Mouse (Mus musculus) bone marrow macrophage, adult 2 months (primary cell): ENCODE measurements at regions not wholly inside any gene's neighbourhood (a gene's known extent, or its start where the extent isn't known, plus 50 kb on each side); places are given as distances from the start of the nearest gene placed in this dataset.
A peak's percentile ranks its signal among the peaks of the same experiment; 100 is the strongest.
"Not testable (repeated sequence)": the region's sequence is repeated elsewhere in the genome, so short reads cannot be mapped to it uniquely, and the experiment has no call there.

ENCODE experiments used
- H3K27ac ChIP-seq: 2 replicates; pipeline ENCODE4 v1.5.1; 2012; ENCODE audit warnings: low read depth, low read length; ENCODE audit not compliant: insufficient read depth
- H3K4me1 ChIP-seq: 2 replicates; pipeline ENCODE4 v1.6.1; 2012; ENCODE audit warnings: low read length; ENCODE audit not compliant: control insufficient read depth, insufficient read depth
- H3K4me3 ChIP-seq: 2 replicates; pipeline ENCODE4 v1.5.1; 2012; ENCODE audit warnings: mild to moderate bottlenecking, low read length, moderate library complexity; ENCODE audit not compliant: insufficient read depth
- CTCF ChIP-seq: IDR thresholded peaks from 2 replicates; pipeline ENCODE4 v1.5.1; 2012; ENCODE audit warnings: low read depth, mild to moderate bottlenecking, low read length, moderate library complexity
- POLR2A ChIP-seq: IDR thresholded peaks from 2 replicates; pipeline ENCODE4 v1.6.1; 2012; ENCODE audit warnings: mild to moderate bottlenecking, low read depth, low read length, borderline replicate concordance

DNA sequence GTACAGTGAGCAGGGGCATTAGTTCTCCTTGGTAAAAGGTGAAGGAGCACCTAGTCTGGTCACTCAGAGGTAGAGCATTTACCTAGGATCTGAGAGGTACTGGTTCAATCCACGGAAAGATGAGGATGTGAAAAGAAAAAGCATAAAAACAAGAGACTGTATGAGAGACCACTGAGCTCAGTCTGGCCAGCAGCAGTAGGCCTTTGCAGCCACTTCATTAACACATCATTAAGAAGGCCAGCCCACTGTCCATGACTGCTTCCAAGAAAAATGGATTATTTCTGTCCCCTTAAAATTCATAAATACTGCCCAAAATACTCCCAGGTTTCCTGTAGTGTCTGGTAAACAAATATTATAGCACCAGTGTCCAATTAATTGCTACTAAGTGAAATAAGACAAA lies 499.3 kb upstream of the 4930578C19Rik start:
- Histone ChIP-seq H3K4me1 (no peaks in the 10 kb centered on the region), H3K27ac (no peak overlapping the region), H3K4me3 (no peak overlapping the region)
- TF ChIP-seq POLR2A, result no peak

DNA sequence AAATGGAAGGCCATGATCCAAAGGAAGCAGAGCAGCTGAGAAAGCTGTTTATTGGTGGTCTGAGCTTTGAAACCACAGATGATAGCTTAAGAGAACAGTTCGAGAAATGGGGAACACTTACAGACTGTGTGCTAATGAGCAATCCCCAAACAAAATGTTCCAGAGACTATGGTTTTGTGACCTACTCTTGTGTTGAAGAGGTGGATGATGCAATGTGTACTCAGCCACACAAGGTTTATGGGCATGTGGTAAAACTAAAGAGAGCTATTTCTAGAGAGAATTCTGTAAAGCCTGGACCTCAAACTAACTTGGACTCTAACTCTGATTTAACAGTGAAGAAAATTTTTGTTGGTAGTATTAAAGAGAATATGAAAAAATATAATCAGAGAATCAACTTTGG lies 481.4 kb upstream of the 4930578C19Rik start:
- H3K27ac ChIP-seq, result no peak overlapping the region
- TF ChIP-seq CTCF, result no peak
- no peak for TF ChIP-seq POLR2A

DNA sequence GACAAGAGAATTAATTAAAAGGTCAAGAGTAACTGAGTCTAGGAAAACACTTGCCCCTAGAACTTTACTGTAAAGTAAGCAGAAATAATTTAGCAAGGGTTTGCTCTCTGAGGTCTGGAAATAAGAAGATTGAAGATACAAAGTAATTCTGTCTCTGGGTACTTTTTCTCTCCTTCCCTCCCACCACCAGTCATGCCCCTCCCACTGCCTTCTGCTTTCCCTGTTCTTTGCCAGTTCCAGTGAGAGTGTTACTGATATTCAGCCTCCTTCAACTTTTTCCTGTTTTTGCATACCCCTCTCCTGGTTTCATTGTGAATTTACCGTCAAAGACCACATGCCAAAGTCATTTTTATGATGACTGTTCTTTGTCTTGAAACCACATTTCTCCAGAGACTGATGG lies 472.1 kb upstream of the 4930578C19Rik start:
- TF ChIP-seq POLR2A (no peak), CTCF (no peak)
- no peak overlapping the region for H3K4me3 ChIP-seq
- H3K27ac ChIP-seq, result no peak overlapping the region
- no peaks in the 10 kb centered on the region for H3K4me1 ChIP-seq

More for the DNA sequence above, 481.4 kb upstream of the 4930578C19Rik start:
- Histone ChIP-seq H3K4me1 (no peaks in the 10 kb centered on the region), H3K4me3 (no peak overlapping the region)

DNA sequence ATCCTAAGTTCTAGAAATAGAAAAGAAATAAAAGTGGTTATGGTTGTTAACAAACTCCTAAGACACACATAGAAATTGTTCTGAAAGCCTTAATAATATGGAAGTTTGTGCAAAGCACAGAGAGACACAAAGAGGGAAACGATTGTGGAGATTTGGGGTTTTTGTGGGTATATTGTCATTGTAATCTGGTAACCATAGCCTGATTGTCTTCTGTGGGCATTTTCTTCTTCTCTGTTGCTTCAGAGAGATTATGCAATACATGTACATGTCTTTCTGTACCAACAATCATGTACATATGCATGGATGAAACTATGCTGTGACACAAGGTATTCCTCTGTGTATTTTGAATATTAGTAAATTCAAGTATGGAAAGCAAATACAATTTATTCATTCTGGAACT lies 461.9 kb upstream of the 4930578C19Rik start:
- no peak overlapping the region for H3K4me3 ChIP-seq
- TF ChIP-seq CTCF, result no peak
- no peak for TF ChIP-seq POLR2A
- no peak overlapping the region for H3K27ac ChIP-seq
- no peaks in the 10 kb centered on the region for H3K4me1 ChIP-seq

DNA sequence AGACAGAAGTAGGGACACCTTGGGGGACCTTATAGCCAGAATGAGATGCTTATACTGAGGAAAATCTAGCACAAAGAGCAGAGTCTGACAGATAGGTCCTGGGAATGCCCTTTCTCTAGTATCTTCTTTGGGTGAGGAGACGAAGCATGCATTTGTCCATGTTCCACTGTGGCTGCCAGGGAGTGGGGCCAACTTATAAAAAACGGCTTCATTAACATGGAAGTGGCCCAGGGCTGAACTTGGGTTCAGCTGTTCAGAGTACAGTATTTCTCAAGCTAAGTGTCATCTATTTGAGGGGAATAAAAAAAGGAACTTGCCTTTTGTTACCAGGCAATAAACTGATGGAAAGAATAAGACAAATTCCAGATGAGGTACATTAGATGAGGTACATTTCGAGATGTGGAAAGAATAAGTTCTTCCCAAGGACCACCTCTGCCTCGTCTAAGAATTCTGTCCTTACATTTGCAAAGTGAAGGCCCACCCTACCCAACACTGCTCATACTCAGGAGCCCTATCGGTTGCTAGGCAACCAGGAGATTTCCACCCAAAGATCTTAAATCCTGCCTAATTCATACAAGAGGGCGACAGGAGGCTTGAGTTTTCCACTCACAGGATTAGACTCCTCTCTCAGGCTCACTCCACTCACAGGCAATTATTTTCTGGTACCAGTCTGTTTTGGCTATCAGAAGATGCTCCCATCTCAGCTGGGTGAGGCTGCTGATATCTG lies 460.3 kb upstream of the 4930578C19Rik start:
- Histone ChIP-seq H3K4me3 (no peak overlapping the region), H3K4me1 (no peaks in the 10 kb centered on the region), H3K27ac (no peak overlapping the region)
- TF ChIP-seq POLR2A, result no peak
- no peak for TF ChIP-seq CTCF

DNA sequence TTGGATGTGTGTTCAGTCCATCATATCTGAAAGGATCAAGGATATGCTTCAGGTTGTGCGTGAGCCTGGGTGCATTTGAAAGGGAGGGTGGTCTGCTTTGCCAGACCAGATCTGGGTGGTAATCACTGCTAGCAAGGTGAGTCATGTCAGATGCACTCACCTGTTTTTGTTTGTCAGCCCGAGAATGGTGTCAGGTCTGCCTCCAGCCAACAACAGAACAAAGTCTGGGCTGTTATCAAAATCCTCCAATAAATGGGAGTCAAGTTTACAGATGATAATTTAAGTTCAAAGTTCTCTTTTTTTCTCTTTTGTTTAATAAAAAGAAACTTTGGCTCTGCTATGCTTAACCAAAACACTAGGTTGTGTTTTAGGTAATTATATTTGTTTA lies 421.6 kb upstream of the 4930578C19Rik start:
- Histone ChIP-seq H3K27ac (peak overlapping the region; percentile 91), H3K4me3 (no peak overlapping the region), H3K4me1 (peaks cover 16% of the 10 kb centered on the region)
- TF ChIP-seq POLR2A, result no peak
- no peak for TF ChIP-seq CTCF

DNA sequence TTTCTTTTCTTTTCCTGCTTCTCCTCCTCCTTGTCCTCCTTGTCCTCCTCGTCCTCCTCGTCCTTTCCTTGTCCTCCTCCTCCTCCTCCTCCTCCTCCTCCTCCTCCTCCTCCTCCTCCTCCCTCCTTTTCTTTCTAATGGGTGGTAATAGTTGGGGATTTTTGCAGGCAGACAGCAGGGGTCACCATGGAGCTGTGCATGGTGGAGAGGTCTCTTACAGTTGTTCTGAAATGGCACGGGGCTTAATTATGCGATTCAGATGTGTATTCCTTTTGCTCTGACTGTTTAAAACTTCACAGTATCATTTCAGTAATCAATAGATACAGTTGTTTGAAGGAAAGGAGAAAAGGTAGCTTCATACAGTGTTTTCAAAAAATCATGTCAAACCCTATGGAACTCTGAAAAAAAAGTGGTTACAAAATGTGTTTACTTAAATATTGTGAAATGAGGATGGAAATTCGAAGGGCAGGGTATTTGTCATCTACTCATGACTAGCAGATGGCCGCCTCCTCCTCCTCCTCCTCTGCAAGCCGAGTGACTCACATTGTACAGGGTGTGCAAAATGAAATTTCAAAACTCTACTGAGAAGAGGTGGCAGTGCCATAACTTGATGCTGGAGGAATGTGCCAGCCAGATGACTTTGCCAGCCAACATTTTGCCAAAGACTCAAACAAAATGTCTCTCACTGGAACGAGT lies 421.0 kb upstream of the 4930578C19Rik start:
- H3K27ac ChIP-seq, result peak overlapping the region; percentile 91
- H3K4me3 ChIP-seq, result no peak overlapping the region
- H3K4me1 ChIP-seq, result peaks cover 16% of the 10 kb centered on the region
- TF ChIP-seq POLR2A (no peak), CTCF (no peak)

DNA sequence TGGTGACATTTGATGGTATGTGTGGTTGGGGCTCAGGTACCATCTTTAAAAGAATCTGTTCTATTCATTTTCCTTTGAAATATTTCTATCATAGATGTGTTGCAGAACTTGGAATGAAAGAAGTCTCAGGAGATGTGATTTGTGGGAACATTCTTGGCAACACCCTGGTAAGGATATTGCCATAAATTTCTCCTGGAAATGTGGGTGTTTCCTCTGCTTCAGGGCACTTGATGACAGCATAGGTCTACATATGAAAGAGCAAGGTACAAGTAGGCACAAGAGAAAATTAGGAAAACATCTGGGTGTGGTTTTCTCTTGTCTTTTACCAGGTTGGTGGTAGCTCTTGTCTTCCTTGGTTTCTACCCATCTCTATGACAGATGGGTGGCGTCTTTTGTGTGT lies 414.5 kb upstream of the 4930578C19Rik start:
- no peak overlapping the region for H3K27ac ChIP-seq

DNA sequence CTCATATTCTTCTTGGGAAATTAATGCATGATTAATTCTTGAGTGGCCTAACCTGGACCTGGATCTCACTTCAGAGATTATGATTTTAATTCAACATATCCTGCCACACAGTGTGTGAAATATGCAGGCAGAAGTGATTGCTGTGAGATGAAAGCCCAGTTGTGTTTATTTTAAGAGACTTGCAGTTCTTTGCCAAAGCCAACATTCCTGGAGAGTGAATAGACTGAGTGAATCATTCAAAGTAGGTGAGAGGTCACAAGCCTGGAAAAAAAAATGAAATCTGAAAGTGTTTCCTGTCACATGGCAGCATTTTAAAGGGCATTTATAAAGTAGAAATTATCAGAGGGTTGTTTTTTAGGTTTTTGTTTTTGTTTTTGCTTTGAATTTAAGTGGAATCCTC lies 412.9 kb upstream of the 4930578C19Rik start:
- Histone ChIP-seq H3K4me1 (no peaks in the 10 kb centered on the region), H3K4me3 (no peak overlapping the region), H3K27ac (no peak overlapping the region)
- TF ChIP-seq CTCF, result no peak
- TF ChIP-seq POLR2A, result no peak

More for the DNA sequence above, 414.5 kb upstream of the 4930578C19Rik start:
- peaks cover 9% of the 10 kb centered on the region for H3K4me1 ChIP-seq
- no peak overlapping the region for H3K4me3 ChIP-seq
- TF ChIP-seq CTCF, result no peak
- TF ChIP-seq POLR2A, result no peak

DNA sequence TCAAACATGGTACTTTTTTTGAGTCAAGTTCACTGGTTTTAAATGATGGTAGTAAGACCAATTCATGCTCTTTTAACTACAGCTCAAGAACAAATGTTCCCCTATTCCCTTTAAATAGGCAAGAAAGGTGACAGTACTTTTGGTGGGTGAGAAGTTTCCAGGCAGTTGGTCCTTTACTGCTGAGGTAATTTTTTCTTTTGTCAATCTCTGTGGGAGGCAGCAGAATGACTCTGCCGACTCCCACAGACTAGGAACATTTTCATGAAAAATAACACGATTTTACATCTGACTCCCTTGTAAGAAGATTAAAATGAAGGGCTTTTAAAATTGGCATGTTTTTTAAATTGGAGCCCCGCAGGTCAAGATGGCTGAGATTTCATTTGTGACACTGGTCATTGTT lies 377.5 kb upstream of the 4930578C19Rik start:
- Histone ChIP-seq H3K27ac (no peak overlapping the region), H3K4me3 (no peak overlapping the region)
- TF ChIP-seq CTCF, result no peak
- no peak for TF ChIP-seq POLR2A

DNA sequence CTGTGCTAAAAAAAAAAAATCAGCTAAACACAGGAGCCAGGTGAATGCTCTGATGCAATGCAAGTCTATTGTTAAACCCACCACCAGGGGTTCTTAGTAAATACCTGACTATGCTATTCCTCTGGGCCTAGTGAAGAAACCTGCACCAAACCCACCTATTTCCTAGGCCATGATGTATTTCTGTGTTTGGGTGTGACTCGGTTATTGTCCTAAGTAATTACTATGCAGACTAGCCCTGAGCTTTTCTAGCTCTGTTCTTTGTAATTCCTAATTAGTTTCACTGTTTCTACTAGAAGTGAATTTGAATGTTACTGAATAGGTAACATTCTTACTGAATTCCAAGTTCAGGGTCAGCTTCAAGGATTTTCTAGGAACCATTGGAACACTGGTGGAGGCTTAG lies 363.8 kb upstream of the 4930578C19Rik start:
- H3K4me3 ChIP-seq, H3K27ac ChIP-seq, H3K4me1 ChIP-seq: not testable (repeated sequence)

More for the DNA sequence above, 377.5 kb upstream of the 4930578C19Rik start:
- H3K4me1 ChIP-seq, result no peaks in the 10 kb centered on the region
